Mouse (Mus musculus): ENCODE data around the gene Hist3h2a. TPM values are rescaled to one million over a fixed set of nuclear protein-coding genes. Genes with fewer than 3 reads are reported as not detected.

Hist3h2a gene
- polyA plus RNA-seq, 1 experiment from 2014 or later: 94.9 TPM

DNA sequence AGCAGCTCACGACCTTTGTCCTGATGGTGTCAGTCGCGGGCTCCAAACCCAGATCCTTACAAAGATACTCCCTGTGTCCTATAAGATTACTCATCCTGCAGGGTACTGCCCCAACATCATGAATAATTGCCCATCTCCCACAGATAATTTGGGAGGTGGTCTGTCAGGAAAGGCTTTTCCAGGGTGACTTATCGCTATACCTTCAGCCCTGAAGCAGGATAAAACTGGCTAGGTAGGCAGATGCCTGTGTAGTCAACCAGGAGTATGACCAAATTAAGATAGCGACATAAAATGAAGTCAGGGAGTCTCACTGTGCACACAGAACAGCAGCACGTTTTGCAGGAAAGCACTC lies 15.4 kb upstream of the Hist3h2a start:
- Histone ChIP-seq H3K4me1 (replicated peaks; ENCODE audit: control insufficient read depth, insufficient read depth, low read length) (peaks cover 19% of the 10 kb centered on the region), H3K9me3 (ENCODE audit: control insufficient read depth, low read length) (no peaks in the 10 kb centered on the region), H3K4me2 (replicated peaks) (peak overlapping the region; percentile 79), H3K36me3 (replicated peaks; ENCODE audit: control insufficient read depth, insufficient read depth) (peaks cover 28% of the 10 kb centered on the region), H3K9ac (peak overlapping the region; percentile 98), H3K27me3 (ENCODE audit: control insufficient read depth, insufficient read depth, low read length) (no peaks in the 10 kb centered on the region), H3K27ac (peak overlapping the region; percentile 93), H3K4me3 (replicated peaks; ENCODE audit: low read length) (peak overlapping the region; percentile 98)
- DNase-seq (ENCODE audit: low spot score) (no peak), ATAC-seq (ENCODE audit: low FRiP score) (no peak; the same call in 1 of the 2 replicates)
- WGBS: 9% methylated on average over 6 of the region's 6 CpGs

DNA sequence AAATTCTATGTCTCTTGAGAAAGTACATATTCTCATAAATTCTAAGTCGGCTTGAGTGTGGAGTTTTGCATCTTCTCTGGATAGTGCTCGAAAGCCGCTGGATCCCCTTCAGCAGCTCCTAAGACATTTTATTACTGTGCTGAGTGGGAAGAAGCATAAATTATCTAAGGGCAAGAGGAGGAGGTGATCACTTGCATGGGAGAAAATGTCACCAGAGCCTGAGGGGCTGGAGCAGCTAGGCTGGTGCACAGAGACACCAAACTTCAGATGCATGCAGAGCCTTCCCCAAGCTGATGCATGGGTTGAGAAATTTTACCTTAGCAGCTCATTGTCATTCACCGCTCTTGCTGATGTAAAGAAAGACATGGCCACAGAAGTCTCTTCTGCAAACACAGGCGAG lies 10.3 kb upstream of the Hist3h2a start:
- Histone ChIP-seq H3K27me3 (ENCODE audit: control insufficient read depth, insufficient read depth, low read length) (no peaks in the 10 kb centered on the region), H3K4me3 (replicated peaks; ENCODE audit: low read length) (no peak overlapping the region), H3K4me1 (replicated peaks; ENCODE audit: control insufficient read depth, insufficient read depth, low read length) (peaks cover 6% of the 10 kb centered on the region), H3K4me2 (replicated peaks) (no peak overlapping the region), H3K9me3 (ENCODE audit: control insufficient read depth, low read length) (no peaks in the 10 kb centered on the region), H3K36me3 (replicated peaks; ENCODE audit: control insufficient read depth, insufficient read depth) (no peaks in the 10 kb centered on the region), H3K9ac (no peak overlapping the region), H3K27ac (no peak overlapping the region)
- DNase-seq (ENCODE audit: low spot score) (no peak), ATAC-seq (ENCODE audit: low FRiP score) (no peak)
- WGBS: 85% methylated on average over 5 of the region's 5 CpGs

DNA sequence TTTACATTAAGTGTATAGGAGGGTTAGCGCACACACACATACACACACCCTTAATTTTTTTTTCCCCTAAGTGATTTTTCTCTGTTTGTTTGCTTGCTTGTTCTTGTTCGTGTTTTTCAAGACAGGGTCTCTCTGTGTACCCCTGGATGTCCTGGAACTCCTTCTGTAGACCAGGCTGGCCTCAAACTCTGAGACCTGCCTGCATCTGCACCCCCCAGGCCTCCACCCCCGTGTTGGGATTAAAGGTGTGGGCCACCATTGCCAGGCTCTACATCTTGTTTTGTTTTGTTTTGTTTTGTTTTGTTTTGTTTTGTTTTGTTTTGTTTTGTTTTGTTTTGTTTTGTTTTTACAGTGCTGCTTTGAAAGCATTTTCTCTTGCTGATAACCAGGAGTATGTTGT lies 7.2 kb upstream of the Hist3h2a start:
- 80% methylated on average over 3 of the region's 3 CpGs for WGBS
- peaks cover 23% of the 10 kb centered on the region for H3K4me1 ChIP-seq (replicated peaks; ENCODE audit: control insufficient read depth, insufficient read depth, low read length)

DNA sequence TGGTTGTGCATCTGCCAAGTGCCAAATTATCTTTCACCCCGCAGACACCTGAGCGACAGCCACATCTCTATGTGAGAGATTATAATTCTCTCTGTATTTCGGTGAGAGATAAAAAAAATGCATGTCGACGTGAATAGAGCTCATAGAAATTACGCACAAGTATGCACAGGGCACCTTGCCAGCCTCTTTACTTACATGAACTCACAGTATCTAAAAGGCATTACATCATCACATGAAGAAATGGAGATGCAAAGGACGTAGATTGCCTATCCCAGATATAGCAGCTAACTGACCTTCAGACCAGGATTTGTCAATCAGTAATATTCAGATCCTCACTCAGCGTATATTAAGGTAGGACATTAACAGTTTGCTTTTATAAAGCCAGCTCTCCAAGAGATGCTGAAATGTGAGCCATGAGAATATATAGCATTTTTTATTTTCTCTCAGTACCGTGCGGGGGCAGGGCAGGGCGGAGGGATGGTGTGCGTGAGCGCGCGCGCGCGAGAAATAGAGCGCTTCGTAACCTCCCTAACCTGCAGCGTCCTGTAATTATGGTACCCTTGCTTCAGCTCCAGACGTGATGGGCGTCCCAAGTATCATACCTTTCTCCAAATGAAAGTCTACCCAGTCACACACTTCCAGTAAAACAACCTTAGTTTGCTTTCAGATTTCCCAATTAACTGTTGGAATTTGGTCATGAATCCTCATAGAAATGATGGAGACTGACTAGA lies 6.5 kb upstream of the Hist3h2a start:
- ATAC-seq (ENCODE audit: low FRiP score) (peak; percentile 71), DNase-seq (ENCODE audit: low spot score) (peak; percentile 75)
- Histone ChIP-seq H3K36me3 (replicated peaks; ENCODE audit: control insufficient read depth, insufficient read depth) (no peaks in the 10 kb centered on the region), H3K9ac (peak overlapping the region; percentile 95), H3K9me3 (ENCODE audit: control insufficient read depth, low read length) (no peaks in the 10 kb centered on the region), H3K27me3 (ENCODE audit: control insufficient read depth, insufficient read depth, low read length) (no peaks in the 10 kb centered on the region), H3K4me1 (replicated peaks; ENCODE audit: control insufficient read depth, insufficient read depth, low read length) (peaks cover 27% of the 10 kb centered on the region), H3K27ac (peak overlapping the region; percentile 100), H3K4me3 (replicated peaks; ENCODE audit: low read length) (peak overlapping the region; percentile 47), H3K4me2 (replicated peaks) (peak overlapping the region; percentile 82)
- WGBS: 8% methylated on average over 23 of the region's 23 CpGs

More for the DNA sequence above, 7.2 kb upstream of the Hist3h2a start:
- DNase-seq (ENCODE audit: low spot score): no peak
- Histone ChIP-seq H3K27ac (peak overlapping the region; percentile 100), H3K4me2 (replicated peaks) (peak overlapping the region; percentile 82), H3K36me3 (replicated peaks; ENCODE audit: control insufficient read depth, insufficient read depth) (no peaks in the 10 kb centered on the region), H3K9me3 (ENCODE audit: control insufficient read depth, low read length) (no peaks in the 10 kb centered on the region), H3K4me3 (replicated peaks; ENCODE audit: low read length) (peak overlapping the region; percentile 47), H3K9ac (peak overlapping the region; percentile 95), H3K27me3 (ENCODE audit: control insufficient read depth, insufficient read depth, low read length) (no peaks in the 10 kb centered on the region)
- no peak for ATAC-seq (ENCODE audit: low FRiP score)

DNA sequence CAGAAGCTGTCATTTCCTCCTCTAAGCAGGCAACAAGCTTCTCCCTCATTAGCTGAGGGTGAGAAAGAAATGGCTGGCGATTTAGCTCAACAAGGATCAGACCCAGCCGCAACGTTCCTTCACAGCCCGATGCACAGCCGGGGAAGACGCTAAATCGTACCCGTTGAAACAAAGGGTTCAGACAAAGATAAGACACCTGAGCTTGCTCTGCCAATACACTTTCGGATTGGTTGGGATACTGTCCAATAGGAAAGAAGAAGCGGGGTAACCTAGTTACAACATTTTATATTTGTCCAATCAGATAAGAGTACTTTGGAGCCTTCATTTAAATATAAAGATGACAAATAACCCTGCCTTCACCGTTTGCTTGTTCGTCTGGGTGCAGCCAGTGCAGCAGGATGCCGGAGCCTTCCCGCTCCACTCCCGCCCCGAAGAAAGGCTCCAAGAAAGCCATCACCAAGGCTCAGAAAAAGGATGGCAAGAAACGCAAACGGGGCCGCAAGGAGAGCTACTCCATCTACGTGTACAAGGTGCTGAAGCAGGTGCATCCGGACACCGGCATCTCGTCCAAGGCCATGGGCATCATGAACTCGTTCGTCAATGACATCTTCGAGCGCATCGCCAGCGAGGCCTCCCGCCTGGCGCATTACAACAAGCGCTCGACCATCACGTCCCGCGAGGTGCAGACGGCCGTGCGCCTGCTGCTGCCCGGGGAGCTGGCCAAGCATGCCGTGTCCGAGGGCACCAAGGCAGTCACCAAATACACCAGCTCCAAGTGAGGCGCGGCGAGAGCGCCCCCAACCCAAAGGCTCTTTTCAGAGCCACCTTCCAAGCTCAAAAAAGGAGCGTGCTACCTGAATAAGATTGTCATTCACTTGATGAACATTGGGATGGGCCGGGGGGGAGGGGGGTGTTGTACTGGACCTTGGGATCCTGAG lies 5.7 kb upstream of the Hist3h2a start, which contains the start of gene Hist3h2ba:
Gene Hist3h2ba (plus strand): TSS at position 379 of the 938 bp plus-strand sequence.
- ATAC-seq (ENCODE audit: low FRiP score): peak; percentile 93
- DNase-seq (ENCODE audit: low spot score): peak; percentile 93
- Histone ChIP-seq H3K27me3 (ENCODE audit: control insufficient read depth, insufficient read depth, low read length) (no peaks in the 10 kb centered on the region), H3K9ac (peak within 1 kb of the TSS; percentile 95), H3K27ac (peak within 1 kb of the TSS; percentile 100), H3K4me1 (replicated peaks; ENCODE audit: control insufficient read depth, insufficient read depth, low read length) (peaks cover 29% of the 10 kb centered on the region), H3K36me3 (replicated peaks; ENCODE audit: control insufficient read depth, insufficient read depth) (no peaks in the 10 kb centered on the region), H3K9me3 (ENCODE audit: control insufficient read depth, low read length) (no peaks in the 10 kb centered on the region), H3K4me2 (replicated peaks) (peak within 1 kb of the TSS; percentile 82), H3K4me3 (replicated peaks; ENCODE audit: low read length) (peak within 1 kb of the TSS; percentile 47)
- under 1% methylated on average over 48 of the region's 48 CpGs for WGBS

DNA sequence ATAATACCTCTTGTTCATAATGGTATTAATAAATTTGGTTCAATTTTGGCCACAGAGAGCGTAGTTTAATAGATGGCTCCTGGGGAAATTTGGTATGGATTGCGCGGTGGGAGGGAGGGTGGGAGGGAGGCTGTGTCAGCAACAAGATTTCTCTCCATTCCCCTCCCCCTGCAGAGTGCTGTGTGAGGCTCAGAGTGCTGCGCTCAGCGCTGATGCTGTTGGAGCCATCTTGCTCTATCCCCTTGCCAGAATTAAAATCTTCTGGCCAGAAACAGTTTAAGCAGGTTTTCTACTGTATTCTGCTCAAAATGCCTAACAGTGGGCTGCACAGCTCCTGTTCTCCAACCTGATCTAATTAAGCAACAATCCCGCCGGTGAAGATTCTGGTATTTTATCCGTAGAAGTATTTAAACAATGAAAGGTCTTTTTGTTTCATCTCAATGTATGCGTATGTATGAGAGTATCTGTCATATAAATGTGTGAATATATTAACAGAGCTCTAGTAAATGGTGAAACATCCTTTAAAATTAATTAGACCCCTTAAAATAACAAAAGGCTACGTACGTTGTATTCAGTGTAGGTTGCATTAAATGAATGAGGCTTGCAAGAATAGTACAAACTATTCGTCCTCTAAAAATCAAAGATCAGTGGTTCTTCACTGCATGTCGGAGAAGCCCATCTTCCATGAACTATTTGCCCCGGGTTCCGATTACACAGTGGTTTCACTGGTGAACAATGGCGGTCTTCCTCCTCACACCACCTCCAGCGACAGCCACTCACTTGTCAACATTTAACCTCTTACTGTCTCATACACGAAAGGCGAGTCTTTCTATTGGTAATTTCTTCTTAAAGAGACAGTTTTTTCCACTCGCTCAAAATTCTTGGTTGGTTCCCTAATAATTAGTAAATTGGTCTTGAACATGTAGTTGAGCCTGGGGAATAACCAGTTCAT lies 4.7 kb upstream of the Hist3h2a start:
- ATAC-seq (ENCODE audit: low FRiP score): peak; percentile 49
- WGBS: 2% methylated on average over 20 of the region's 20 CpGs

DNA sequence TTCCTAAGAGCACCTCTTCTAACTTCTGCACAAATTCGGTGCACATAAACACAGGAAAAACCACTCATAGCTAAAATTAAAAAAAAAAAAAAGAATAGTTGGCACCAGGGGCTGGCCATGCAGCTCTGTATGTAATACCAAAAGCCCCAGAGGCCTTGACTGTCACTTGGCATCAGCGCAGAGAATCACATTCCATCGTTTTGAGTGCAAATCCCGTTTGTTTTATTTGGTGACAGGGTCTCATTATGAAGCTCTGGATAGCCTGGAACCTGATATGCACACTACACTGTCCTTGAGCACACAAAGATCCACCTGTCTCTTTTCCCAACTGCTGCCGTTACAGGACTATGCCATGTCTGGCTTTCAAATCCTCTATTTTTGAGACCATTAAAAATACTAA lies 3.3 kb upstream of the Hist3h2a start:
- ATAC-seq (ENCODE audit: low FRiP score): no peak
- Histone ChIP-seq H3K9ac (peak overlapping the region; percentile 95), H3K27me3 (ENCODE audit: control insufficient read depth, insufficient read depth, low read length) (no peaks in the 10 kb centered on the region), H3K27ac (peak overlapping the region; percentile 100), H3K36me3 (replicated peaks; ENCODE audit: control insufficient read depth, insufficient read depth) (no peaks in the 10 kb centered on the region), H3K4me2 (replicated peaks) (peak overlapping the region; percentile 82), H3K4me3 (replicated peaks; ENCODE audit: low read length) (peak overlapping the region; percentile 47; the same call in 1 of the 2 replicates), H3K4me1 (replicated peaks; ENCODE audit: control insufficient read depth, insufficient read depth, low read length) (peaks cover 32% of the 10 kb centered on the region), H3K9me3 (ENCODE audit: control insufficient read depth, low read length) (no peaks in the 10 kb centered on the region)
- WGBS: 47% methylated on average over 5 of the region's 5 CpGs
- DNase-seq (ENCODE audit: low spot score): no peak

More for the DNA sequence above, 4.7 kb upstream of the Hist3h2a start:
- Histone ChIP-seq H3K36me3 (replicated peaks; ENCODE audit: control insufficient read depth, insufficient read depth) (no peaks in the 10 kb centered on the region), H3K9me3 (ENCODE audit: control insufficient read depth, low read length) (no peaks in the 10 kb centered on the region), H3K9ac (peak overlapping the region; percentile 95), H3K27me3 (ENCODE audit: control insufficient read depth, insufficient read depth, low read length) (no peaks in the 10 kb centered on the region), H3K4me2 (replicated peaks) (peak overlapping the region; percentile 82), H3K4me3 (replicated peaks; ENCODE audit: low read length) (peak overlapping the region; percentile 47), H3K27ac (peak overlapping the region; percentile 100), H3K4me1 (replicated peaks; ENCODE audit: control insufficient read depth, insufficient read depth, low read length) (peaks cover 29% of the 10 kb centered on the region)
- peak; percentile 79 for DNase-seq (ENCODE audit: low spot score)

DNA sequence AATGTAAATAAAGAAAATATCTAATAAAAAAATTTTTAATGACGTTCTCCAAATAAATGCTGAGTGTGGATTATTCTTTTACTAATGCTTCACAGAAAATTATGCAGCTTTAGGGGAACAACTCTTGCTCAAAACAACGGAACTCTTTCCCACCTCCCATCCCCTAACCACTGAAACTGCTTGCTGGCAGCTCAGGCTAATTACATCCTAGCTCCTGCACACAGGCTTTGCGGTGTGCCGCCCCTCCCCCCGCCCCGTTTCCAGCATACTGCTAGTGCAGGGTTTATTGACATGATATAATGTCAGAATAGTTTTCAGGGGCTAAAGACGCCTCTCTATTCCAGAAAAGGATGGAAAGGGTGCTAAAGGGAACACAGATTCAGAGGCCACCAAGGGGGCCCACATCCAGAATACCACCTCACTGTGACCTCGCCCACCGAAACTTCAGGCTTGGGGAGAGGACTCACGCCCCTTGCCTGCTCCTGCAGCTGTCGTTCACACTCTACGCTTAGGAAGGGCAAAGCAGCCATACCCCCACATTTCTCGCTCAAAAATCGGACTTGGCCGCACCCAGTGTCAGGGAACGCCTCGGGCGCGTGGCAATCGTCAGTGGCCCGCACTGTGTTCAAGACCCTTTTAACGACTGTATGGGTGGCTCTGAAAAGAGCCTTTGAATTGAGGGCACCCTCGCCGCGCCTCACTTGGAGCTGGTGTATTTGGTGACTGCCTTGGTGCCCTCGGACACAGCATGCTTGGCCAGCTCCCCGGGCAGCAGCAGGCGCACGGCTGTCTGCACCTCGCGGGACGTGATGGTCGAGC lies 925 bp upstream of the Hist3h2a start:
- peak; percentile 21 for ATAC-seq (ENCODE audit: low FRiP score)
- H3K4me2 ChIP-seq (replicated peaks): peak overlapping the region; percentile 95
- peak overlapping the region; percentile 77 for H3K4me3 ChIP-seq (replicated peaks; ENCODE audit: low read length)
- DNase-seq (ENCODE audit: low spot score): peak; percentile 68
- whole genome bisulfite sequencing: under 1% methylated on average over 33 of the region's 33 CpGs
- peak overlapping the region; percentile 97 for H3K9ac ChIP-seq
- H3K27ac ChIP-seq: peak overlapping the region; percentile 100
- peaks cover 48% of the 10 kb centered on the region for H3K4me1 ChIP-seq (replicated peaks; ENCODE audit: control insufficient read depth, insufficient read depth, low read length)
- no peaks in the 10 kb centered on the region for H3K27me3 ChIP-seq (ENCODE audit: control insufficient read depth, insufficient read depth, low read length)
- peaks cover 2% of the 10 kb centered on the region; the same call in 1 of the 2 replicates for H3K36me3 ChIP-seq (replicated peaks; ENCODE audit: control insufficient read depth, insufficient read depth)
- no peaks in the 10 kb centered on the region for H3K9me3 ChIP-seq (ENCODE audit: control insufficient read depth, low read length)

Measured in hindbrain, embryonic 14.5 days (tissue).